Mouse (Mus musculus): ENCODE results near the gene Gm17428. TPM values are rescaled to one million over a fixed set of nuclear protein-coding genes. Genes with fewer than 3 reads are reported as not detected.

Gm17428 gene
- total and polyA plus RNA-seq, 3 experiments: not detected

- no peak overlapping the region for H3K4me3 ChIP-seq (ENCODE audit: control insufficient read depth in 1 of 2, insufficient read depth in 1 of 2, low read depth in 2 of 2, low read length in 2 of 2)
- peaks cover 0 to 6% of the 10 kb centered on the region in 2 experiments; a peak in 2 of 4 replicates for H3K36me3 ChIP-seq (ENCODE audit: control insufficient read depth in 1 of 2, insufficient read depth in 2 of 2, low read length in 2 of 2)
- TF ChIP-seq MAFK (IDR thresholded peaks at IDR 0.05; ENCODE audit: borderline replicate concordance, low read depth, low read length): no peak
- no peak for TF ChIP-seq SMC3 (IDR thresholded peaks at IDR 0.05; ENCODE audit: low read depth, low read length)
- TF ChIP-seq TAL1 (IDR thresholded peaks at IDR 0.05; ENCODE audit: low read length): no peak
- TF ChIP-seq MYC (IDR thresholded peaks at IDR 0.05; ENCODE audit: low read depth, low read length): no peak
- TF ChIP-seq ZNF384 (IDR thresholded peaks at IDR 0.05; ENCODE audit: low read depth, low read length): no peak
- TF ChIP-seq MAZ (IDR thresholded peaks at IDR 0.05; ENCODE audit: low read depth, low read length): no peak
- TF ChIP-seq EP300 (IDR thresholded peaks at IDR 0.05; ENCODE audit: low read depth in 1 of 2, low read length in 2 of 2): no peak
- no peak for TF ChIP-seq RCOR1 (IDR thresholded peaks at IDR 0.05; ENCODE audit: low read depth, low read length)
- TF ChIP-seq CHD2 (IDR thresholded peaks at IDR 0.05; ENCODE audit: low read length): no peak
- TF ChIP-seq ZC3H11A (IDR thresholded peaks at IDR 0.05; ENCODE audit: low read depth, low read length): no peak
- no peak for TF ChIP-seq RAD21 (IDR thresholded peaks at IDR 0.05; ENCODE audit: low read depth, low read length)
- TF ChIP-seq ZKSCAN1 (IDR thresholded peaks at IDR 0.05; ENCODE audit: low read depth, low read length): no peak
- no peak for TF ChIP-seq USF2 (IDR thresholded peaks at IDR 0.05; ENCODE audit: borderline replicate concordance in 1 of 2, insufficient read depth in 1 of 2, low read depth in 1 of 2, low read length in 2 of 2)
- TF ChIP-seq USF1 (IDR thresholded peaks at IDR 0.05; ENCODE audit: low read depth, low read length): no peak
- no peak for TF ChIP-seq POLR2AphosphoS5 (IDR thresholded peaks at IDR 0.05; ENCODE audit: borderline replicate concordance, low read depth, low read length)
- no peak for TF ChIP-seq GABPA (IDR thresholded peaks at IDR 0.05; ENCODE audit: low read depth, low read length)
- no peak for TF ChIP-seq MYB (IDR thresholded peaks at IDR 0.05; ENCODE audit: low read depth, low read length)
- no peak for TF ChIP-seq POLR2AphosphoS2 (IDR thresholded peaks at IDR 0.05; ENCODE audit: low read length)
- H3K4me1 ChIP-seq (ENCODE audit: control insufficient read depth in 1 of 2, insufficient read depth in 2 of 2, low read length in 2 of 2): no peaks in the 10 kb centered on the region
- H3K9me3 ChIP-seq (replicated peaks; ENCODE audit: insufficient read depth, low read length): no peaks in the 10 kb centered on the region
- no peaks in the 10 kb centered on the region for H3K79me2 ChIP-seq (ENCODE audit: control insufficient read depth, insufficient read depth, low read length, poor library complexity)
- no peak overlapping the region for H3K9ac ChIP-seq (ENCODE audit: control insufficient read depth, low read depth, low read length, poor library complexity, severe bottlenecking)
- no peak overlapping the region for H3K27ac ChIP-seq (ENCODE audit: control insufficient read depth, low read depth, low read length)
- no peak for DNase-seq (ENCODE audit: low read depth, low spot score)
- H3K27me3 ChIP-seq (ENCODE audit: control insufficient read depth in 1 of 2, insufficient read depth in 2 of 2, low read length in 2 of 2): no peaks in the 10 kb centered on the region
Measured at GRCm38 (mm10) chr14:55023011-55023410, 46.3 kb downstream of the Gm17428 start.

DNA sequence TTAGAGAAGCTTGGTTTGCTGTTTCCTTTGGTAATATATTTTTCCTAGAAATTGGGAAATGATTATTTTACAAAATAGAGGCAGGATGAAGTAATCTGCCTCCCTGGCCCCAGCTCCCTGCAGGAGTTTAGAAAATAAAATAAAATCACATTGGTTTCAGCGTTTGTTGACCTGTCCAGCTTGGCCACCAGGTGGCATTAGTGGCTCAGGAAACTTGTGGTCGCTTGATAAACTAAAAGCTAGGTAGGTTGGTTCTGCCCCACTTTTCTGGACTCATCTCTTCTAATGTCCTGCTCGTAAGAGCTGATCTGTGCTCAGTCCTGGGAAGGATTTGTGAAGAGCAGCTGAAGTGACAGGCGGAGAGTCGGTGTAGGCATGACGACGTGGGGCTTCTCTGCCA lies 47.5 kb downstream of the Gm17428 start:
- Histone ChIP-seq H3K4me3 (ENCODE audit: control insufficient read depth in 1 of 2, insufficient read depth in 1 of 2, low read depth in 2 of 2, low read length in 2 of 2) (no peak overlapping the region), H3K4me1 (ENCODE audit: control insufficient read depth in 1 of 2, insufficient read depth in 2 of 2, low read length in 2 of 2) (peaks cover under 1 to 7% of the 10 kb centered on the region in 2 experiments; a peak in 3 of 4 replicates), H3K79me2 (ENCODE audit: control insufficient read depth, insufficient read depth, low read length, poor library complexity) (no peaks in the 10 kb centered on the region), H3K27ac (ENCODE audit: control insufficient read depth, low read depth, low read length) (no peak overlapping the region), H3K9ac (ENCODE audit: control insufficient read depth, low read depth, low read length, poor library complexity, severe bottlenecking) (no peak overlapping the region), H3K36me3 (ENCODE audit: control insufficient read depth in 1 of 2, insufficient read depth in 2 of 2, low read length in 2 of 2) (peaks cover 6 to 8% of the 10 kb centered on the region in 2 experiments), H3K9me3 (replicated peaks; ENCODE audit: insufficient read depth, low read length) (no peaks in the 10 kb centered on the region), H3K27me3 (ENCODE audit: control insufficient read depth in 1 of 2, insufficient read depth in 2 of 2, low read length in 2 of 2) (no peaks in the 10 kb centered on the region)
- peak; percentile 67 for DNase-seq (ENCODE audit: low read depth, low spot score)
- TF ChIP-seq CTCF (IDR thresholded peaks at IDR 0.05 in 2 of 3, conservative IDR thresholded peaks at IDR 0.05 in 1 of 3; ENCODE audit: control insufficient read depth in 1 of 3, insufficient read depth in 1 of 3, low read depth in 2 of 3, low read length in 3 of 3, poor library complexity in 1 of 3, severe bottlenecking in 1 of 3) (peak; percentile 19 to 61 (median 58); a peak in 4 of 6 replicates), ZNF384 (IDR thresholded peaks at IDR 0.05; ENCODE audit: low read depth, low read length) (peak; percentile 69; the same call in 1 of the 2 replicates), RAD21 (IDR thresholded peaks at IDR 0.05; ENCODE audit: low read depth, low read length) (peak; percentile 50), SMC3 (IDR thresholded peaks at IDR 0.05; ENCODE audit: low read depth, low read length) (peak; percentile 56), EP300 (IDR thresholded peaks at IDR 0.05; ENCODE audit: low read depth in 1 of 2, low read length in 2 of 2) (no peak)

All from MEL (cell line).